Mouse (Mus musculus) 416B (cell line): ENCODE data around the gene Ints3.

ENCODE experiments used
- DNase-seq: peaks from one replicate; pipeline ENCODE4 v3.0.0; 2011; ENCODE audit warnings: low read depth

The Ints3 gene

DNA sequence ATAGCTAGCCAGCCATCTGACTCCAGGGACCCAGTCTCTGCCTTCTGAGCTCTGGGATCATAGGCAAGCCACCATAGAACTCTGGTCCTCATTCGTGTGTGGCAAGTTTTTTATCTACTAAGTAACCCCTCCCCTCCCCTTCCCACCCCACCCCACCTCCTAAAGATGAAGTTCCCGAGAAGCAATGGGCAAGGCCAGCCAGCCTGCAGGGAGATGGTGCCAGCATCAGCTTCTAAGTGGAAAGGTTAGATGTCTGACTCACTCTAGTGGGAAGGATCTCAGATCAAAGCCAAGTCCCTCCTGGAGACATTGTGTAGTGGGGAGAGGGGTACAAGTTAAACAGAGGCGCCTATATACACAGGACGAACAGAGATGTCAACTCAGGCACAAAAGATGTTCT lies 42.4 kb downstream of the Ints3 start:
- DNase-seq: no peak

DNA sequence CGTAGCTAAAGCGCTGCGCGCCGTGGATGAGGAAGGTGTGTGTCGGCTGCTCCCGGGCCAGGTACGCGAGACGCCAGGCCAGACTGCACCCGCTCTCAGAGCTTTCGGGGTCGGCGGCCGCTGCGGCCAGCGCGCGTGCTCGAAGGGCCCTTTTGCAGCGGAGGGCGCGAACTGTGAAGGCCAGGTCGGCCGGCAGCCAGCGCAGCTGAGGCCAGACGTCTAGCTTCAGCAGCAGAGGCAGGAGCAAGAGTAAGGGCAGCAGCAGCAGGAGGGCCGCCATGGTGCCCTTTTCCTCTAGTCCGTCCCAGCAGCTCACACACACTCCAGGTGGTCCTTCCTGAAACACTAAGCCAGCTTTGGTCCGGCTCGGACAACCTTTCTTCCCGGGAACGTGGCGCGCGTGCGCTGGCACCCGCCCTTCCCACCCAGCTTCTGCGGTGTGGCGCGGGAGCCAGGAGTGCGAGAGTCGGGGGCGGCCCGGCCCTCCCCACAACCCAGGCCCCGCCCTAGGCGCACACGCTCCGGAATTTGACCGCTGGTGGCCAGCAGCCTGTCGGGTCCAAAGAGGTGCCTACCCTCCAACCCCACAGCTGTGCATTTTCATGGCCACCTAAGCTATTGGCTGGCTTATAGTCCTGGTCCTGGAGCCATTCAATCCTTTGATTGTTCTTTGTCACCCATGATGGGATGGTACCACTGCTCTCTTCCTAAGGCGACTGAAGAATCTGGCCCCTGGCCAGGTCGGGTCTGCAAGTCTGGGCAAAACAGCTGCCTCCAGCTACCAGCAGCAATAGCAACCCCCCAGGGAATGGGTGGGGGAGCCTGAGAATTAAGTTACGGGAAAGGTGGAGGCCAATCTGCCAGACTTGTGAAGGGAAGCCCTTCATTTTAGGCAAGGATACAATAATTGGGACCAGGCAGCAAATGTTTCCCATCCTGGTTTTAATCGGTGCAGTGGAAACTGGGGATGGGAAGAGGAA lies 43.6 kb downstream of the Ints3 start, which contains the start of gene Slc27a3:
TSS of gene Slc27a3 (minus strand) at position 428 of the 980 bp plus-strand sequence.
- DNase-seq: no peak

- DNase-seq: no peak
Observed at GRCm38 (mm10) chr3:90388726-90389510, 44.5 kb downstream of the Ints3 start.

GRCm38 (mm10) chr3:90388192-90388591 lies 45.2 kb downstream of the Ints3 start:
- DNase-seq: no peak

DNA sequence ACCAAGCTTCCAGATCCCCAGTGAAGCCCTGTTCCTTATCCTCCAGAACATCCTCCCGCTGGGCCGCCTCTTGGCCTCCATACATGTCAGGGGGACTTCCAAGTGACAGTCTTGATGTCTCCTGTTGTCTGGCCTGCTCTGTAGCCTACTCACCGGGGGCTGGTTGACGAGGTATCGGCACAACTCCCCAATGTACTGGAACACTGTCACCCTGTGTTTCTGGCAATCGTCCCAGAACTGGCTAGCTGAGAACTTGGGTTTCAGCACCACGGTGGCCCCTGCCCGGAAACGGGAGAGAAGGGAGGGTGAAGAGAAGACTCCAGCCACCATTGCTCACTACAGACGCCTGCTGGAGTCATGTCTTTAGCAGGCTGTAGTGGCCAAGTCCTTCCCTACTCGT lies 45.9 kb downstream of the Ints3 start:
- DNase-seq: no peak

- no peak for DNase-seq
Observed at GRCm38 (mm10) chr3:90386817-90387216, 46.6 kb downstream of the Ints3 start.

GRCm38 (mm10) chr3:90384851-90385375 lies 48.5 kb downstream of the Ints3 start:
- no peak for DNase-seq

- DNase-seq: peak; percentile 78
Observed at GRCm38 (mm10) chr3:90383690-90384089, 49.7 kb downstream of the Ints3 start.

DNA sequence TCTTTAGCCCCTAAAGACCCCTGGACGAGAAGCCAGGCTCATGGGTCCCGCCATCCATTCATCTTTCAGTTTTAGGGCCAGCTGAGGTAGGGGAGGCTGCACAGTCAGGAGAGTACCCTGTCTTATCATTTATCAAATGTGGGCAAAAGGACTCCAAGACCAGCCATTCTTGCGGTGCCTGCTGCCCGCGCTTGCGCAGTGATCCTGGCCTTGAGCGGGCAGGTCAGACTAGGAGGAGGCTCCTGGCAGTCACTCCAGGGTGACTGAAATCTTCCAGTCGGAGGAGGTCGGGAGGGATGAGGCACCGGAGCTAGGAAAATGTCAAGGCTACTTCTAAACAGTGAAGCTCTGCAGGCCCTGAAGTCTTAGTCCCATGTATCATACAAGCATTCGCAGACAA lies 51.7 kb downstream of the Ints3 start:
- DNase-seq: no peak

DNA sequence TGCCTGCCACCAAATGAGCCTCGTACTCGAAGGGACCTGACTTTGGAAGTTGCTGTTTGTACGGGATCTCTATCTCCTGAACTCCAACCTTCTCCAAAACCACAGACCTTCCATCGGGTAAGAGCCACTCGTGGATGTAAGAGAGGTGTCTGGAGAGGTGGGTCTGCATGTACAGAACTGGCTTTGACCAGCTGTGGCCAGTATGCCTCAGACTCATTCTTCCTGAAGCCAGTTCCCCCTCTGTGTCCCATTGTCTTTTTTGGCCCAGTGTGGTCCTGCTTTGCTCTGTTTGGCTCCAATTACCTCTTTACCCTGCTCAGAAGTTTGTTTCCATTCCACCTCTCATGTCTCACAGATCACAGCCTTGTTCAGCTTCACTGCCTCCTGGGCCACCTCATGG lies 54.9 kb downstream of the Ints3 start:
- DNase-seq: no peak

DNA sequence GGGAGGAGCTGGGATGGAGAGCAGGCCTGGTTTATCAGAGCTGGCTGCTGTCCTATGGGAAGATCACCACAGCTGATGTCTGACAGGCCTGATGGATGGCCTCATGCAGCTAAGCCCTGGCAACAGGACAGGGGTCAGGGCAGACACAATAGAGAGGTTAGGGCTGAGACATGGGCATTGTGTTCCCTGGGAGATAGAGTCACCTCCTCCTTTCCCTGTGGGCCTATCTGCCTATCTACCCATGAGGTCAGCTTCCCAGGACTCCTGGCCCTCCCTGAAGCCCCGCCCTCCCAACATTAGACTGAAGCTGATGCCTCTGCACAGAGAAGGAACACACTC lies 57.2 kb downstream of the Ints3 start:
- DNase-seq: no peak

DNA sequence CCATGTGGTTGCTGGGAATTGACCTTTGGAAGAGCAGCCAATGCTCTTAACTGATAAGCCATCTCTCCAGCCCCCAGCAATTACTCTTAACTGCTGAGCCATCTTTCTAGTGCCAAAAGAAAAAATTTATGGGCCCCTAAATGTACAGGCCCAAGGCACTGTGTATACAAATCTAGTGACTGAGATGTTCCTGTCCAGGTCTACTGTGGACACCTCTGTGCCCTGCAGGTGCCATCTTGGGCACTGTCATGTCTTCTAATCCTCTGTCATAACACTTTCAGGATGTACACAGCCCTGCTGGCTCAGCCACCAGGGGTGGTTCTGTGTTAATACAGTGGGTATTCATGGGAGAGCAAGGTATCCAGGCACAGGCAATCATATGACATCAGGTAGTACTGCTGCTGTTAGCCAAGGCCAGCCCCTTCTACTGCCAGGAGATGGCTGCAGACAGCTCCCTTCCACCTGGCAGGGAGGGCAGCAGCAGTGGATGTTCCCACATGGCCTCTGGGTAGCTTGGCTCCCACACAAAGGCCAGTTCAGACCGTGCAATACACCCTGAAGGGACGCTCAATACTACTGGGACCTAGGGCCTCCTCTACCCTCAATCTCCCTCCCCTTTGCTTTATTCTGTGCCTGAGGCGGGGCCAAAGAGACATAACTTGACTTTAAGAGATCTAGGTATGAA lies 57.7 kb downstream of the Ints3 start:
- DNase-seq: no peak

- DNase-seq: peak; percentile 20
Observed at GRCm38 (mm10) chr3:90374368-90374767, 59.1 kb downstream of the Ints3 start.

GRCm38 (mm10) chr3:90373432-90374028 lies 59.9 kb downstream of the Ints3 start:
- DNase-seq: peak; percentile 92

- no peak for DNase-seq
Observed at GRCm38 (mm10) chr3:90372817-90373216, 60.6 kb downstream of the Ints3 start.

GRCm38 (mm10) chr3:90371857-90372256 lies 61.6 kb downstream of the Ints3 start:
- no peak for DNase-seq

DNA sequence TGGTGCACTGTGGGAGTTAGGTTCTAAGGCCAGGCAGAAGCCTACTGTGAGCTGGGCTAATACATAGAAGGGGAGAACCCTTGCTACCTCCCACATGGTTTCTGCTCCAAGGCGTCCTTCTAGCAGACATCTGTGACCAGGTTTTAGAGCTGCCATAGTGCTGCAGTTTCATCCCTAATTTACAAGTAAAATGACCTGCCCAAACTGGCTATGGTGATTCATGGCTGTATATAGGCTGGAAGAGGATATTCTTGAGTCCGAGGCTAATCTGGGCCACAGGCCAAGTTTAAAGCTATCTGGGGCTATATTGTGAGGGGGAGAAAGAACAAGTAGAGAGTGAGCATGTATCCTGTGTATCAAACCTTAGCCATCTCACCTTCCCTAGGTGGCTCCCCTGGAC lies 64.4 kb downstream of the Ints3 start:
- peak; percentile 33 for DNase-seq

- no peak for DNase-seq
Observed at GRCm38 (mm10) chr3:90367001-90367632, 66.3 kb downstream of the Ints3 start.

GRCm38 (mm10) chr3:90362346-90362745 lies 71.1 kb downstream of the Ints3 start:
- DNase-seq: peak; percentile 31

DNA sequence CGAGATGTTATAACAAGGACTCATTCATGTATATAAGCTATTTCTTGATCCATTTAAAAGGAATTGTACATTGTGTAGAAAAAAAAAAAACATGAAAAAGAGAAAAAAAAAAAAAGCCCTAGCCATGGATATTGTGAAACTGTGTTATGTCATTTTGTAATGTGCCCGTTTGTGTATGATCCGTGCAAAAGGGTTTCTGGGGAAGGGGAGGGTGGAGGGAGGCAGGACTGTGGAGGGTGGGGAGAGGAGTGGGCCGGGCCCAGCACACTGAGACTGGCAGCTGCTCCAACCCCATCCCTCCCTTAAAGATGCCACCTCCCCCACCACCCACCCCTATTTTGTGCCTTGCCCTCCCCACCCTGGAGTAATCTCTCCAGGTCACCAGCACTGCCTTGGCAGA lies 71.9 kb downstream of the Ints3 start:
- DNase-seq: no peak

GRCm38 (mm10) chr3:90359230-90359629 lies 74.2 kb downstream of the Ints3 start:
- peak; percentile 72 for DNase-seq
